Mouse (Mus musculus): Measurements from ENCODE around the gene Spata13. TPM values are rescaled to one million over a fixed set of nuclear protein-coding genes. Genes with fewer than 3 reads are reported as not detected.

Spata13 gene
- polyA plus RNA-seq, 1 experiment, result 4.2 TPM

DNA sequence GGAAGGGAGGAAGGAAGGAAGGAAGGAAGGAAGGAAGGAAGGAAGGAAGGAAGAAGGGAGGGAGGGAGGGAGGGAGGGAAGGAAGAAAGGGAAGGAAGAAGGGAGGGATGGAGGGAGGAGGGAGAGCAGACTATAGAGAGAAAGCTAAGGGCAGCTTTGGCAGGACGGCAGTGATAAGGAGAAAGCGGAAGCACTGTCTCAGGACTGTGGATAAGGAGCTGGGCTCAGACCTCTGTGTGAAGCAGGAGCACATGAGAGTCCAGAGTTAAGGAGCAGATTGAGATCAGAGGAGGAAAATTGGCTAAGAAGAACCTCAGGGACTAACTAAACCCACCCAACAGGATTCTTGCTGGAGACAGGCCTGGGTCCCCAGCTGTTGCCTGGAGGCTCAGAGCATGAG, 28.2 kb upstream of the Spata13 start:
- H3K27ac ChIP-seq (ENCODE audit: control insufficient read depth, insufficient read depth, low read depth, low read length), result no peak overlapping the region
- no peaks in the 10 kb centered on the region for H3K4me1 ChIP-seq (ENCODE audit: control insufficient read depth, insufficient read depth, low read length)
- H3K36me3 ChIP-seq (ENCODE audit: control insufficient read depth, insufficient read depth, low read length), result no peaks in the 10 kb centered on the region
- TF ChIP-seq POLR2A (IDR thresholded peaks at IDR 0.05; ENCODE audit: control insufficient read depth, low read depth, low read length), result no peak
- TF ChIP-seq CTCF (IDR thresholded peaks at IDR 0.05; ENCODE audit: control insufficient read depth, insufficient read depth, insufficient replicate concordance, low read depth, low read length), result no peak
- no peak overlapping the region for H3K4me3 ChIP-seq (ENCODE audit: control insufficient read depth, low read depth, low read length)
- no peaks in the 10 kb centered on the region for H3K27me3 ChIP-seq (ENCODE audit: control insufficient read depth, insufficient read depth, low read length)

DNA sequence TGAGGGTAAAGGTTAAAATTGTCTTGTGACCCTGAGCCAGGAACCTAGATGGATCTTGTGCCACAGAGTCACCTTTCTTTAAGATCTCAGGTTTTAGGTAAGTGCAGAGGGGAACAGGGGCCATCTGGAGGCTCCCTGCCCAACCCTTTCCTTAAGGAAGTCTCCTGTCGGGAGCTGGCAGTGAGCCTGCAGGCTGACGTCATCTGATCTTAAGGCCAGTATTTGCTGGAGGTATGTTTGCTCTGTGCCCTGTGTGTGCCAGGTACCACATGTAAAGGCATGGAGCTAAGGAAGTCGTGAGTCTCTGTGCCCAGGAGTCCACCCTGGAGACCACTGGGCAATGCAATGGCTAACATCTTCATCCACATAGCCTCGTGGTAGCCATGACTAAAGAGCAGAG, 27.6 kb upstream of the Spata13 start:
- TF ChIP-seq CTCF (IDR thresholded peaks at IDR 0.05; ENCODE audit: control insufficient read depth, insufficient read depth, insufficient replicate concordance, low read depth, low read length), result no peak
- no peak for TF ChIP-seq POLR2A (IDR thresholded peaks at IDR 0.05; ENCODE audit: control insufficient read depth, low read depth, low read length)
- Histone ChIP-seq H3K4me1 (ENCODE audit: control insufficient read depth, insufficient read depth, low read length) (no peaks in the 10 kb centered on the region), H3K27me3 (ENCODE audit: control insufficient read depth, insufficient read depth, low read length) (no peaks in the 10 kb centered on the region), H3K4me3 (ENCODE audit: control insufficient read depth, low read depth, low read length) (no peak overlapping the region), H3K27ac (ENCODE audit: control insufficient read depth, insufficient read depth, low read depth, low read length) (no peak overlapping the region), H3K36me3 (ENCODE audit: control insufficient read depth, insufficient read depth, low read length) (no peaks in the 10 kb centered on the region)

DNA sequence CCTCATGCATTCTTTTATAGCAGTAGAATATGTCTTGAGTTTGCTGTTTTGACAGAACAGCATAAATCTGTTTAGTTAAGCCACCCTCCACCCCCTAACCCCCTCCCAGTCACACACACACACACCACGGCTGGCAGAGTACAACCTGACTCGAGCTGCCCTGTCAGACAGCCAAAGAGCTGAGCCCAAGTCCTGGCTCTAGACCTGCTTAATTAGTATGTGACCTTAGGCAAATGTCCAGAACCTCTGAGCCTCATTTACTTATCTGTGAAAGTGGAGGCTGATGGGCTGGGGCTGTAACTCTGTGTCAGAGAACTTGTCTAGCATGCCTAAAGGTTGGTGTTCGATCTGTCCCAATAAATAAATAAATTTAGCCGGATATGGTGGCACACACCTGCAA, 26.1 kb upstream of the Spata13 start:
- Histone ChIP-seq H3K27me3 (ENCODE audit: control insufficient read depth, insufficient read depth, low read length) (no peaks in the 10 kb centered on the region), H3K4me3 (ENCODE audit: control insufficient read depth, low read depth, low read length) (no peak overlapping the region), H3K36me3 (ENCODE audit: control insufficient read depth, insufficient read depth, low read length) (no peaks in the 10 kb centered on the region), H3K4me1 (ENCODE audit: control insufficient read depth, insufficient read depth, low read length) (no peaks in the 10 kb centered on the region), H3K27ac (ENCODE audit: control insufficient read depth, insufficient read depth, low read depth, low read length) (no peak overlapping the region)
- no peak for TF ChIP-seq CTCF (IDR thresholded peaks at IDR 0.05; ENCODE audit: control insufficient read depth, insufficient read depth, insufficient replicate concordance, low read depth, low read length)
- no peak for TF ChIP-seq POLR2A (IDR thresholded peaks at IDR 0.05; ENCODE audit: control insufficient read depth, low read depth, low read length)

DNA sequence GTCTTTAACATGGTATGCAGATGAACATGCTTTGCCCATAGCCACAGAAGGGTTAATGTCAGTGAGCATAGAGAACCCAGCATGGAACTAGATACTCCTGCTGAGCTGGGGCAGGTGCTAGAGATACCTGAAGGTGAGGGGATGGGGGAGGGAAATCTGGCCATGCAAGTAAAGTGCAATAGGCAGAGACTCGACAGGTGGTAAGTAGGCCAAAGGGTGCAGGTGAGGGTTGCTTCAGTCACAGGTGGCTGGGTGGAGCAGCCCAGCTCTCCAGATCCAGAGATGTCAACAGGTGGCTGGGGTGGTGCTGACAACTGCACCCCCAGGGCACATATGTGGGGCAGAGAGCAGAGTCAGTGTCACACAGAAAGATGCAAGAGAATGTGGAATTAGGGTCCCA, 24.6 kb upstream of the Spata13 start:
- no peaks in the 10 kb centered on the region for H3K4me1 ChIP-seq (ENCODE audit: control insufficient read depth, insufficient read depth, low read length)
- H3K27ac ChIP-seq (ENCODE audit: control insufficient read depth, insufficient read depth, low read depth, low read length), result no peak overlapping the region
- TF ChIP-seq POLR2A (IDR thresholded peaks at IDR 0.05; ENCODE audit: control insufficient read depth, low read depth, low read length) (no peak), CTCF (IDR thresholded peaks at IDR 0.05; ENCODE audit: control insufficient read depth, insufficient read depth, insufficient replicate concordance, low read depth, low read length) (no peak)
- no peaks in the 10 kb centered on the region for H3K27me3 ChIP-seq (ENCODE audit: control insufficient read depth, insufficient read depth, low read length)
- H3K36me3 ChIP-seq (ENCODE audit: control insufficient read depth, insufficient read depth, low read length), result no peaks in the 10 kb centered on the region
- H3K4me3 ChIP-seq (ENCODE audit: control insufficient read depth, low read depth, low read length), result no peak overlapping the region

DNA sequence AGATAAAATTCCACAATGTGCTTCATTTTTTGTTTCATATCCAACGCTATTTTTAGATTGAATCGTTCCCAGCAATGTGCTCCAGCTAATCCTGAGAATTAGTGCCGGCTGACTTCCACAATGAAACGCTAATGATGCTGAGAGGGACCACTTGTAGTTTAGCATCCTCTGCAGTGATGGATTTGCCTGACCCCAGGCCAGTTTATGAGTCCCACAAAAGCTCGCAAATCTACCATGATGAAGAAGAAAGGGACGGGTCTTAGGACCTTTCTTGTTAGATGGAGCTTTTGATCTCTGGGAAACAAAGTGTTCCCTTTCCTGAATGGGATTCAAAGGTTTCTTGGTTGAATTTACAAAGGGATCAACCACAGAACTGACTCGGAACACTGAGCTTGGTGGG, 21.1 kb upstream of the Spata13 start:
- TF ChIP-seq POLR2A (IDR thresholded peaks at IDR 0.05; ENCODE audit: control insufficient read depth, low read depth, low read length) (no peak), CTCF (IDR thresholded peaks at IDR 0.05; ENCODE audit: control insufficient read depth, insufficient read depth, insufficient replicate concordance, low read depth, low read length) (no peak)
- no peaks in the 10 kb centered on the region for H3K36me3 ChIP-seq (ENCODE audit: control insufficient read depth, insufficient read depth, low read length)
- H3K4me1 ChIP-seq (ENCODE audit: control insufficient read depth, insufficient read depth, low read length), result no peaks in the 10 kb centered on the region
- no peak overlapping the region for H3K27ac ChIP-seq (ENCODE audit: control insufficient read depth, insufficient read depth, low read depth, low read length)
- H3K4me3 ChIP-seq (ENCODE audit: control insufficient read depth, low read depth, low read length), result no peak overlapping the region
- H3K27me3 ChIP-seq (ENCODE audit: control insufficient read depth, insufficient read depth, low read length), result no peaks in the 10 kb centered on the region

DNA sequence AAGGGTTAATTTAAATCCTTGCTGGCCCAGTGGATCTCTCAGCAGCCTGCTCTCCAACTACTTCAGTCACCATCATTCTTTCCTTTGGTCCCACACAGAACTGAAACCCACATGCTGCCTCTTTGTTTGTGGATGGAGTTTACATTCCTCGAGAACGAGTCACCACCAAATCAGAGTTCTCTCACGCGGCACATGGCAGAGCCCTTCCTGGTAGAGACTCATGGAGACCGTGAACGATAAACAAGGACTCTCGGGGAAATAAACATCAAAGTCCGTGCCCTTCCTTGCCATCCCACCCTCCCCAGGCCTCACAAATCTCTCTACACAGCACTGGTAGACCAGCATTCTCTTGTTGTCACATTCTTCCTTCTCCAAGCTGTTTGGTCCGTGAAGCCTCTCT, 12.7 kb upstream of the Spata13 start:
- no peak for TF ChIP-seq POLR2A (IDR thresholded peaks at IDR 0.05; ENCODE audit: control insufficient read depth, low read depth, low read length)
- no peak for TF ChIP-seq CTCF (IDR thresholded peaks at IDR 0.05; ENCODE audit: control insufficient read depth, insufficient read depth, insufficient replicate concordance, low read depth, low read length)
- Histone ChIP-seq H3K27ac (ENCODE audit: control insufficient read depth, insufficient read depth, low read depth, low read length) (no peak overlapping the region), H3K27me3 (ENCODE audit: control insufficient read depth, insufficient read depth, low read length) (no peaks in the 10 kb centered on the region), H3K4me3 (ENCODE audit: control insufficient read depth, low read depth, low read length) (no peak overlapping the region), H3K4me1 (ENCODE audit: control insufficient read depth, insufficient read depth, low read length) (peaks cover 2% of the 10 kb centered on the region; the same call in 1 of the 2 replicates), H3K36me3 (ENCODE audit: control insufficient read depth, insufficient read depth, low read length) (no peaks in the 10 kb centered on the region)

DNA sequence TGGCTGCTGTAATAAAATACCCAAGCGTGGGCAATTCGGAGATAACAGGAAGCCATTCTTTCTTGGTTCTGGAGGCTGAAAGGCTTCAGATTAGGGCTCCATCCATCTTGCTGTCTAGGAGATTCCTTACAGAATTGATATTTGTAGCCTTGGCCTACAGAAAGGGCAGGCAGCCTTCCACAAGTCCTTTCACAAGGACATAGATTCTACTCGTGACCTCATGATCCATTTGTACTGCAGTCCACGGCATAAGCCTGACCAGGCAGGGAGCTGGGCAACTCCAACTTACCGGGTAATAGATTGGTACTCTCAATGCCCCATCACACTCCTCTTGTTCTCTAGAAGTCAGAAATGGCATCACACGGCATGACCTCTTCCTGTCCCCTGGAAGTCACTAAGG, 8.3 kb upstream of the Spata13 start:
- Histone ChIP-seq H3K36me3 (ENCODE audit: control insufficient read depth, insufficient read depth, low read length) (no peaks in the 10 kb centered on the region), H3K4me3 (ENCODE audit: control insufficient read depth, low read depth, low read length) (no peak overlapping the region), H3K27ac (ENCODE audit: control insufficient read depth, insufficient read depth, low read depth, low read length) (no peak overlapping the region), H3K27me3 (ENCODE audit: control insufficient read depth, insufficient read depth, low read length) (no peaks in the 10 kb centered on the region), H3K4me1 (ENCODE audit: control insufficient read depth, insufficient read depth, low read length) (peaks cover 2% of the 10 kb centered on the region; the same call in 1 of the 2 replicates)
- TF ChIP-seq CTCF (IDR thresholded peaks at IDR 0.05; ENCODE audit: control insufficient read depth, insufficient read depth, insufficient replicate concordance, low read depth, low read length), result no peak
- no peak for TF ChIP-seq POLR2A (IDR thresholded peaks at IDR 0.05; ENCODE audit: control insufficient read depth, low read depth, low read length)

DNA sequence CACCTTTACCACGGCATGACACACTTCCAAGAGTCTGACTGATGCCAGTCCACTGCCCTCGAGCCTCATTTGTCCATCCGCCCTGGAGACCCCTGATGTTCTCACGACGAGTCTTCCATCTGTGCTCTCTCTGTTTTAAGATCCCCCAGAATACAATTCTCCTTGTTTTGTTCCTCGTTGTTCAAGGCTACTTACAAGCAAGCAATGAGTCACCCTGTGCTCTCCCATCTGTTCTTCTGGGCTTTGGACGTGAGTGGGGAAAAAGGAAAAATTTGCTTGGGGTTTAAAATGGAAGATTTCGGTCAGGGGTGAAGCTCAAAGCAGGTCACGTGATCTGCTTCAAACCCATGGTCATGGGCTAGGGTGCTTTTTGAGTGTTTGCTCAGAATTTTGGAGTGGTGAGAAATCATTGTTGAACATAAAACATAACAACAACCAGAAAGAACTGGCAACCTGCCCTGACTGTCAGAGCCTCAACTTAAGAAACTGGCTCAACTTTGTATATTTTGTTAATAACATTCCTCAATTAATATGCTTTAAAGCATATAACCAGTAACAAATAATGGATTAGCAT, 3.8 kb upstream of the Spata13 start:
- Histone ChIP-seq H3K4me3 (ENCODE audit: control insufficient read depth, low read depth, low read length) (no peak overlapping the region), H3K27ac (ENCODE audit: control insufficient read depth, insufficient read depth, low read depth, low read length) (no peak overlapping the region), H3K4me1 (ENCODE audit: control insufficient read depth, insufficient read depth, low read length) (peaks cover 7% of the 10 kb centered on the region), H3K27me3 (ENCODE audit: control insufficient read depth, insufficient read depth, low read length) (no peaks in the 10 kb centered on the region), H3K36me3 (ENCODE audit: control insufficient read depth, insufficient read depth, low read length) (no peaks in the 10 kb centered on the region)
- TF ChIP-seq POLR2A (IDR thresholded peaks at IDR 0.05; ENCODE audit: control insufficient read depth, low read depth, low read length), result no peak
- no peak for TF ChIP-seq CTCF (IDR thresholded peaks at IDR 0.05; ENCODE audit: control insufficient read depth, insufficient read depth, insufficient replicate concordance, low read depth, low read length)
